Mouse (Mus musculus) hindbrain, embryonic 14.5 days (tissue): Measurements from ENCODE around the gene Insl6. TPM values are rescaled to one million over a fixed set of nuclear protein-coding genes. Genes with fewer than 3 reads are reported as not detected.

Experiments used
- ATAC-seq: fragments of 200-750 bp; cut with Nextera tagmentation; 2 replicates; pipeline ENCODE4 v1.8.0; 2017; ENCODE audit warnings: moderate number of reproducible peaks, mild to moderate bottlenecking, moderate TSS enrichment, moderate library complexity; ENCODE audit not compliant: low FRiP score
- DNase-seq: peaks from one replicate; pipeline ENCODE4 v3.0.0-alpha.2; 2015; ENCODE audit warnings: low spot score
- H3K27ac ChIP-seq: fragments of 300-500 bp; sonication (generic); 2 replicates; pipeline ENCODE4 v1.5.1; 2014; ENCODE audit warnings: mild to moderate bottlenecking, moderate library complexity
- H3K27me3 ChIP-seq: fragments of 300-500 bp; sonication (generic); 2 replicates; pipeline ENCODE4 v1.6.1; 2014; ENCODE audit warnings: mild to moderate bottlenecking, low read length, mixed read lengths; ENCODE audit not compliant: control insufficient read depth, insufficient read depth
- H3K36me3 ChIP-seq: fragments of 300-500 bp; sonication (generic); replicated peaks from 2 replicates; pipeline ENCODE4 v1.6.1; 2014; ENCODE audit not compliant: control insufficient read depth, insufficient read depth
- H3K4me1 ChIP-seq: fragments of 300-500 bp; sonication (generic); replicated peaks from 2 replicates; pipeline ENCODE4 v1.6.1; 2014; ENCODE audit warnings: antibody characterized with exemption, low read length, mixed read lengths; ENCODE audit not compliant: control insufficient read depth, insufficient read depth
- H3K4me2 ChIP-seq: fragments of 300-500 bp; sonication (generic); replicated peaks from 2 replicates; pipeline ENCODE4 v1.6.1; 2014; ENCODE audit warnings: mild to moderate bottlenecking, moderate library complexity
- H3K4me3 ChIP-seq: fragments of 300-500 bp; sonication (generic); replicated peaks from 2 replicates; pipeline ENCODE4 v1.5.1; 2014; ENCODE audit warnings: mild to moderate bottlenecking, low read length
- H3K9ac ChIP-seq: fragments of 300-500 bp; sonication (generic); 2 replicates; pipeline ENCODE4 v1.6.1; 2014
- H3K9me3 ChIP-seq: fragments of 300-500 bp; sonication (generic); 2 replicates; pipeline ENCODE4 v1.6.1; 2016; ENCODE audit warnings: low read length; ENCODE audit not compliant: control insufficient read depth
- WGBS: fragments of 180-500 bp; shearing (Covaris S2); extraction: QIAGEN DNeasy Blood & Tissue Kit; methylation state at CpG from one replicate; pipeline ENCODE4 v1.1.7; 2014; 5-methylcytosine and 5-hydroxymethylcytosine counted together
- polyA plus RNA-seq: library from polyadenylated mRNA; unstranded; fragments of >200 nt; fragmentation: Nextera tagmentation; extraction: Ambion mirVana; gene quantifications from 2 replicates; pipeline ENCODE4 v1.2.1, GENCODE M21; 2014

The Insl6 gene
- polyA plus RNA-seq, 1 experiment from 2014 or later = 1.8 TPM

DNA sequence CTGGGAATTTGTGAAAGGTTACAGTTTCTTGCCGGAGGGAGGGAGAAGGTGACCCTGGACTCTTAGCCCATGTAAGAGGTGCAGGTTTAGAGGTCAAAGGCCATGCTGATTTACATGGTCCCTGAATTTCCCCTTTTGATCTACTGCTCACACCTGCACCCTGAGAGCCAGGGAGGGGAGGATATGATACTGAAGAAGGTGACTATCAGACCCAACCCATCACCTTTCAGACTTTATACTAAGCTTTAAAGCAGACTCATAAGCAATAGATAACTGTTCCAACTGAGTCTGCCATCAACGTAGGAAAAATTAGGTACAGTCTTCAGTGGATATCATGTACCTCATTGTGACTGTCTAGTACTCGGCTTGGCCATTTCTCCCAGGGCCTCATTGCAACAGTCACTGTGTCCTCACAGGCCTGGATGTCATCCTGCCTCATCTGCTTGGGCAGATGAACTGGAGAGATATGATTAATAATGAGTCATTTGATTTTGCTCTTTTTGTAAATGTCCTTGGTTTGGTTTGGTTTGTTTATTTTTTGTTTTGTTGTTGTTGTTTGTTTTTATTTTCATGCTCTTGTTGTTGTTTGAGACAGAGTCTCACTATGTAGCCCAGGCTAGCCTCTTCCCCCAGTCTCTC is 43.6 kb upstream of the Insl6 start:
- Histone ChIP-seq H3K4me2 (no peak overlapping the region), H3K27me3 (no peaks in the 10 kb centered on the region), H3K36me3 (no peaks in the 10 kb centered on the region), H3K27ac (no peak overlapping the region), H3K4me3 (no peak overlapping the region), H3K9ac (no peak overlapping the region), H3K9me3 (no peaks in the 10 kb centered on the region), H3K4me1 (0 out of 2 replicates have a peak, but pooled peaks cover 9% of the 10 kb centered on the region)
- 92% methylated on average over 3 of the region's 3 CpGs for WGBS
- ATAC-seq (no peak), DNase-seq (no peak)

DNA sequence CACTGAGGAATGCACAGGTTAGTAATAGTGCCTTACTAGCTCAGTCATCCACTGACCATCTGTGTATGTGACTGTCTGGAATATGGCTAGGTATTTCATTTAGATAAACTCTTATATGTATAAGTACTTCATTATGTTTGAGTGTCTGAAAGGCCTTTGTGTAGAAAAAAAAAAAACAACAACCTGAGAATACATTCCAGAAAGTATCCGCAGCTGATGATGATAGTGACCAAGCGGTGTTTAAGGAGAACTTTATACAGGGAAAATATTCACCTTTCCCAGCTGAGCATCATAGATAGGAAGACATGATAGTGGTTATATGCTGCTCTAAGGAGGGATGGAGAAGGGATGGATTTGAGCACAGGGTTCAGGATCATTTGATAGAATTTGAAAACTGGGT is 42.9 kb upstream of the Insl6 start:
- H3K9ac ChIP-seq = no peak overlapping the region
- DNase-seq (no peak), ATAC-seq (no peak)
- H3K27me3 ChIP-seq = no peaks in the 10 kb centered on the region
- no peak overlapping the region for H3K27ac ChIP-seq
- H3K4me1 ChIP-seq = 0 out of 2 replicates have a peak, but pooled peaks cover 9% of the 10 kb centered on the region
- 95% methylated on average over 2 of the region's 2 CpGs for WGBS
- H3K36me3 ChIP-seq = no peaks in the 10 kb centered on the region
- no peaks in the 10 kb centered on the region for H3K9me3 ChIP-seq
- H3K4me2 ChIP-seq = no peak overlapping the region
- no peak overlapping the region for H3K4me3 ChIP-seq

DNA sequence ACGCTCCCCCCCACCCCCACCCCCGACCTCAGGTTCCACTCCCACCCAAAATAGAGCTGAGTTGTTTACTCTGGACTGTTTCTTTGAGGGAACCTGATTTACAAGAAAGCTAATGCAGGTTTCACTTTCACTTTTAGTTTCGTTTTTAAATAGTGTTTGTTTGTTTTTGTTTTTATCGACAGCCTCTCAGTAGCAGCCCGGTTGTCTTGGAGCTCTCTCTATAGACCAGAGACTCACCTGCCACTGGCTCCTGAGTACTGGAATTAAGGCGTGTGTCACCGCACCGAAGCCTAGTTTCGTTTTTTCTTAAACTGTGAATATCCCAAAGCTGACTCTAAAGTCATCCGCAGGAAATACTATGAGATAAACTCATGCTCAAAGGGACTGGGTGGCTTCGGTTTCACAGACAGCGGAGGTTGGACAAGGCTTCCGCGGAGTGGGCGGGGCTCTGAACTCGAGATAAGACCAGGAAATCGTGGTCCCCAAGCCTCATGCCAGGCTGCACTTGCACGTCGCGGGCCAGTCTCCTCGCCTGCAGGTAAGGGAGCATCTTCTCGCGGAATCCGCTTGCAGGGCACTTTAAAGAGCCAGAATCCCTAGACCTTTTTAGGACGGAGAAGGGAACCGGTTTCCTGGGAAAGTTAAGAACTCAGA is 41.9 kb upstream of the Insl6 start, which contains the start of the genes Plgrkt and Cd274:
Gene Plgrkt (minus strand): TSS at position 422 of the 654 bp plus-strand sequence.
Gene Cd274 (plus strand): TSS at position 487 of the 654 bp plus-strand sequence.
- Histone ChIP-seq H3K4me3 (peak within 1 kb of the TSS; percentile 39), H3K9ac (peak within 1 kb of the TSS; percentile 41), H3K36me3 (no peaks in the 10 kb centered on the region), H3K27ac (no peak within 1 kb of the TSS), H3K9me3 (no peaks in the 10 kb centered on the region), H3K4me1 (peaks cover 16% of the 10 kb centered on the region), H3K4me2 (peak within 1 kb of the TSS; percentile 62), H3K27me3 (no peaks in the 10 kb centered on the region)
- ATAC-seq (no peak), DNase-seq (peak; percentile 41)
- 7% methylated on average over 26 of the region's 26 CpGs for WGBS

DNA sequence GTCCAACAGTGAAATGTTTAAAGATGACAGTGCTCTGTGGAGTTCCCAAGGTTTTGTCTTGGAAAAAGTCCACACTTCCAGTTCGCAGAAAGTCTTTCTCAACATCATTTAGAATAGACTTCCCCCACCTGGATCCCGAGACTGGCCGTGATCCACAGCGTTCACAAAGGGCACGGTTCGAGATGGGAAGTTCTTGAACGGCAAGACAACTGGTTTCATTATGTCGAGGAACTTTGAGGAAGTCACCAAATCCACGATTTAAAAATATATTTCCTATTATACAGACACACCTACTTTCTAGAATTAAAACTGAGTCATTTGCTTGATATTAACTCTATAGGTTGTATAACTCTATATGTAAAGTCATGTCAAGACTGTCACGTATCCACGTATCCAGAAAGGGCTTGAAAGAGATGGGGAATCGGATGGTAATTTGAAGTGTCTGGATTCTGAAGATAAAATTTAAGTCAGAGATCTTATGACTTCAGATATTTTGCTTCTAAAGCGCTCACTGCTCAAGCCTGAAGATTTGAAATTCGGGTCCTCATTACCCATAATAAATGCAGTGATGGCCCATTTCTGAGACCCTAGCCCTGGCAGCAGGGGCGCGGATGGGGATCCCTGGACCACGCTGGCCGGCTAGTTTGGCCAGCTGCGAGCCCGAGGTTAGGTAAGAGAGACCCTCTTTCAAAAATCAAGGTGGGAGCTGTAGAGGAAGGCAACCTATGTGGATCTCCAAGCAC is 41.2 kb upstream of the Insl6 start:
- Histone ChIP-seq H3K27ac (no peak overlapping the region), H3K9ac (peak overlapping the region; percentile 41; the same call in 1 of the 2 replicates), H3K4me1 (peaks cover 17% of the 10 kb centered on the region), H3K9me3 (no peaks in the 10 kb centered on the region), H3K36me3 (no peaks in the 10 kb centered on the region), H3K27me3 (no peaks in the 10 kb centered on the region), H3K4me2 (peak overlapping the region; percentile 62), H3K4me3 (peak overlapping the region; percentile 39)
- WGBS = 65% methylated on average over 20 of the region's 20 CpGs
- ATAC-seq (no peak), DNase-seq (no peak)

DNA sequence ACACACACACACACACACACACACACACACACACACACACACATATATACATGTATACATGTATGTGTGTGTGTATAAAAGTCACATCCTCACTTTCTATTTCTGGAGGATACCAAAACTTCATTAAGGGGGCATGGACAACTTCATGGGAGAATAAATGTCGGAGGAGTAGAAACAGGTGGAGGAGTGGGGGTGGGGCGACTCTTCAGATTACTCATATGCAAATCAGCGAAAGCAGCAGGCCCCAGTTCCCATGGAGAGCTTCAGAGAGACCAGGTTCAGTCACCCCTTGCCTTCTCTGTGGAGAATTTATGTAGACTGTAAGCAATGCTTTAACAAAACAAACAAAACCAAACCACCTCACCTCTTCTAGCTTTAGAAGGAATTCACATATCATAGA is 39.9 kb upstream of the Insl6 start:
- no peak overlapping the region for H3K27ac ChIP-seq
- H3K4me1 ChIP-seq = peaks cover 24% of the 10 kb centered on the region
- H3K4me2 ChIP-seq = no peak overlapping the region
- no peak overlapping the region for H3K9ac ChIP-seq
- ATAC-seq (no peak), DNase-seq (no peak)
- H3K4me3 ChIP-seq = no peak overlapping the region
- H3K9me3 ChIP-seq = no peaks in the 10 kb centered on the region
- H3K36me3 ChIP-seq = no peaks in the 10 kb centered on the region
- 21% methylated on average over 3 of the region's 3 CpGs for WGBS
- H3K27me3 ChIP-seq = no peaks in the 10 kb centered on the region

DNA sequence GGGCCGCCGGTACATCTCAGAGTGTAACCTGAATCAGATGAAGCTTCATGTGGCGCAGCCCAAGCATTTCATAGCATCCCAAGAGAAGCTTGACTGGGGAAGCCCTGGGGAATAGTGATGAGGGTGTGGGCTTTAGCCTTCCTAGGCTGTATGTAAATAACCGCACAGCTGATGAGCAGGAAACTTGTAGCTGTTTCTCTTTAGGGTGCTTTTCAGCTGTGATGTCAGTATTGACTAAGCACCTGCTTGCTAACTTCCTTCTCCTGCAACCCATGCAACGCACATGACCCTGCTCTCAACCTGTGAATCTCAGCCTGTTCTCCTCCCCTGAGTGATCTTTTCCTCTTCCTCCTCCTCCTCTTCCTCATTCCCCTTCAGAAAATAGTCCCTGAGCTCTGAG is 38.9 kb upstream of the Insl6 start:
- ATAC-seq = no peak
- no peak for DNase-seq
- Histone ChIP-seq H3K27ac (no peak overlapping the region), H3K4me2 (no peak overlapping the region), H3K27me3 (no peaks in the 10 kb centered on the region), H3K4me1 (peaks cover 24% of the 10 kb centered on the region), H3K4me3 (no peak overlapping the region), H3K36me3 (no peaks in the 10 kb centered on the region), H3K9ac (no peak overlapping the region), H3K9me3 (no peaks in the 10 kb centered on the region)
- WGBS = 88% methylated on average over 5 of the region's 5 CpGs

DNA sequence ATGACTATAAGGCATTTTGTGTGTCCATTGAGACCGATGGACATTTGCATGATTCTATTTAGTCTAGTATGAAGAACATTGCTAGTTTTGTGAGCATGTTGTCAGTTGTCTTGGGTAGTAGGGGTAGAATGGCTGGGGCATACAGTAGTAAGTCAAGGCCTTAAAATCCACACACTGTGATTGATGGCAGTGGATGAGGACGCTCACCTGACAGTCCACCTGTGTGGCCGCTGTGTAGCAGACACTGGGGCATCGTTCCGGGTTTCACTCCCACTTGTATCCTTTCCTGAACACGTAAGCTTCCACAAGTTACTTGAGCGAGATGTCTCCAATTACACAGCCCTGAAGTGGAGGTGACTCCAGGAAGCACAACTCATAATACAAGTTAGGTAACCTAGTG is 38.4 kb upstream of the Insl6 start:
- ATAC-seq (no peak), DNase-seq (no peak)
- H3K4me3 ChIP-seq = no peak overlapping the region
- no peak overlapping the region for H3K27ac ChIP-seq
- H3K27me3 ChIP-seq = no peaks in the 10 kb centered on the region
- H3K9ac ChIP-seq = no peak overlapping the region
- peaks cover 24% of the 10 kb centered on the region for H3K4me1 ChIP-seq
- no peaks in the 10 kb centered on the region for H3K9me3 ChIP-seq
- peaks cover 5% of the 10 kb centered on the region; the same call in 1 of the 2 replicates for H3K36me3 ChIP-seq
- H3K4me2 ChIP-seq = no peak overlapping the region
- WGBS = 93% methylated on average over 7 of the region's 7 CpGs

DNA sequence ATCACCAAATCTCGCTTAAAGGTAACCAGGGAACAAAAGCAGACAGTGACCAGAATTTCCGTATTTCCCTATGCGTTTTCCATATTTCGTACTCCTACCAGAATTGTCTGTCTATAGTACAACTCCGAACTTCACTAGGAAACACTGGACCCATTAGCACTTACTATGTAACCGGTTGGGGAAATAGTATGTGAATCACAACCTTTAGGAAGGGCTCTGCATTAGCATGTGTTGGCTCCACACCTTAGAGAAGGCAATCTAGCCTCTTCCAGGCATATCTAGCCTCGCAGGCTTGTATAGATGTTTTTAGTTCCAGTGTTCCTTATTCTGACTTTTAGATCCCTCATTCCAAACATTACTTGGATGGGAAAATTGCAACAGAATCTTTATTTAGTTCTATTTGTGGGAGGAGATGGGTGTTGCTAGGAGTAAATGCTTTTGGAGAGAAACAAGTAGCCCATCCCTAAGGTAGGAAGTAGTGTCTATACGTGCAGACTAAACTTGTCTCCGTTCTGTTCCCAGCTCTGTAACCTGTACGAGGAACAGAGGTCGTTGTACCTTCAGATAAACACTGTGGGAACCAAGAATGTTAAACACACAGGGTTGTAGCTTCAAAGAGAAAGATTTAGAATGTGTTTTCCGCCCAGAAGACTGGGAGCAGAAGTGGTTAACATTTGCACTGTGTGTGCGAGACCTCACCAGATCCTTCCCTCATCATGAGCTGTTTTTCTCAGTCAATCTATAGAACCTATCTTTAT is 37.2 kb upstream of the Insl6 start:
- H3K27ac ChIP-seq = peak overlapping the region; percentile 48
- H3K36me3 ChIP-seq = peaks cover 14% of the 10 kb centered on the region
- peak overlapping the region; percentile 85 for H3K9ac ChIP-seq
- H3K9me3 ChIP-seq = no peaks in the 10 kb centered on the region
- peak overlapping the region; percentile 68 for H3K4me3 ChIP-seq
- H3K4me1 ChIP-seq = peaks cover 21% of the 10 kb centered on the region
- ATAC-seq = 0 out of 2 replicates have a peak, but pooled peaks have one; percentile 5
- WGBS = 48% methylated on average over 13 of the region's 13 CpGs
- no peak for DNase-seq
- no peaks in the 10 kb centered on the region for H3K27me3 ChIP-seq
- peak overlapping the region; percentile 76 for H3K4me2 ChIP-seq
